Mouse (Mus musculus): ENCODE results near the gene Map4k4.

DNA sequence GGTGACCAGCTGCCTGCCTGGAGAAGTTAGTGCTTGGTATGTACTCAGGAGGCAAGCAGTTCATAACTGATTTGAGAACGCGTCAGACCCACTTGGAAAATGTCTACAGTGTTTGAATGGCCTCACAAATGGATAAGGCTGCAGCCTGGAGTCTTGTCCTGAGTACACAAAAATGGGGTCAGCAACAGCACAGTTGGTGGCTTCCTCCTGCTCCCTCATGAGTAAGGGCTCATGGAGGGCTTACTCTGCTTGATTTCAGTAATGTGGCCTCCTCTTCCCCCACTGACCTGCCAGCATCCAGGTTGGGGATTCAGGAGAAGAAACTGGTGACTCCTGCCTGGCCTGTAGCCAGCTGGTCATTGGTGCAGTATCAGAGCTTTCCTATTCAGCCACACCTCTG is 130.9 kb downstream of the Map4k4 start:
- TF ChIP-seq POLR2A (IDR thresholded peaks at IDR 0.05; ENCODE audit: extremely low read depth, insufficient read depth, low read length) = no peak
- no peak for TF ChIP-seq CTCF (IDR thresholded peaks at IDR 0.05; ENCODE audit: extremely low read depth, insufficient read depth, low read length)
